Mouse (Mus musculus) megakaryocyte, embryonic 14.5 days (primary cell): ENCODE data around the gene Cemip. TPM values are rescaled to one million over a fixed set of nuclear protein-coding genes. Genes with fewer than 3 reads are reported as not detected.

ENCODE experiments used
- H3K27me3 ChIP-seq: replicated peaks from 2 replicates; pipeline ENCODE3; 2012; ENCODE audit warnings: inconsistent platforms
- H3K36me3 ChIP-seq: replicated peaks from 2 replicates; pipeline ENCODE3; 2012; ENCODE audit warnings: low read length, inconsistent platforms, mixed read lengths
- H3K4me1 ChIP-seq: 2 replicates; pipeline ENCODE4 v1.6.1; 2012; ENCODE audit warnings: inconsistent platforms
- H3K4me3 ChIP-seq: replicated peaks from 2 replicates; pipeline ENCODE3; 2012; ENCODE audit warnings: moderate library complexity, mild to moderate bottlenecking, inconsistent platforms
- H3K9me3 ChIP-seq: 2 replicates; pipeline ENCODE4 v1.6.1; 2012; ENCODE audit warnings: inconsistent platforms
- FLI1 ChIP-seq: IDR thresholded peaks from 2 replicates; pipeline ENCODE4 v1.6.1; 2012; ENCODE audit warnings: low read length, inconsistent platforms, mixed read lengths
- GATA1 ChIP-seq: IDR thresholded peaks from 3 replicates; pipeline ENCODE4 v1.6.1; 2012; ENCODE audit warnings: mixed read lengths, low read length, inconsistent platforms, borderline replicate concordance
- polyA plus RNA-seq: library from polyadenylated mRNA; stranded (reverse); fragments of >175 nt; gene quantifications from 2 replicates; pipeline ENCODE4 v1.2.3, GENCODE M21; 2012; ENCODE audit warnings: low replicate concordance; ENCODE audit not compliant: insufficient read depth

The Cemip gene
- polyA plus RNA-seq, 1 experiment = 1.2 TPM

- Histone ChIP-seq H3K4me3 (no peak overlapping the region), H3K4me1 (peaks cover 40% of the 10 kb centered on the region), H3K27me3 (peaks cover 6% of the 10 kb centered on the region), H3K36me3 (peaks cover 61% of the 10 kb centered on the region), H3K9me3 (peaks cover 16% of the 10 kb centered on the region)
- TF ChIP-seq FLI1 (no peak), GATA1 (no peak)
Observed at GRCm38 (mm10) chr7:83940136-83940535, 146.2 kb downstream of the Cemip start.

GRCm38 (mm10) chr7:83939017-83939721 lies 147.1 kb downstream of the Cemip start:
- peaks cover 43% of the 10 kb centered on the region for H3K4me1 ChIP-seq
- peaks cover 64% of the 10 kb centered on the region for H3K36me3 ChIP-seq
- TF ChIP-seq FLI1 (no peak), GATA1 (no peak)
- H3K27me3 ChIP-seq = peaks cover 12% of the 10 kb centered on the region
- H3K9me3 ChIP-seq = peaks cover 16% of the 10 kb centered on the region
- no peak overlapping the region for H3K4me3 ChIP-seq

- Histone ChIP-seq H3K36me3 (no peaks in the 10 kb centered on the region), H3K27me3 (peaks cover 17% of the 10 kb centered on the region), H3K4me1 (peaks cover 53% of the 10 kb centered on the region), H3K4me3 (no peak overlapping the region), H3K9me3 (no peaks in the 10 kb centered on the region)
- TF ChIP-seq GATA1 (no peak), FLI1 (no peak)
Observed at GRCm38 (mm10) chr7:83921637-83922036, 164.7 kb downstream of the Cemip start.

GRCm38 (mm10) chr7:83920241-83920640 lies 166.1 kb downstream of the Cemip start:
- TF ChIP-seq FLI1 (no peak), GATA1 (no peak)
- Histone ChIP-seq H3K9me3 (no peaks in the 10 kb centered on the region), H3K4me1 (peaks cover 53% of the 10 kb centered on the region), H3K4me3 (no peak overlapping the region), H3K27me3 (peaks cover 17% of the 10 kb centered on the region), H3K36me3 (no peaks in the 10 kb centered on the region)

GRCm38 (mm10) chr7:83914566-83914965 lies 171.7 kb downstream of the Cemip start:
- Histone ChIP-seq H3K9me3 (no peaks in the 10 kb centered on the region), H3K36me3 (no peaks in the 10 kb centered on the region), H3K4me1 (peaks cover 30% of the 10 kb centered on the region; the same call in 1 of the 2 replicates), H3K27me3 (no peaks in the 10 kb centered on the region), H3K4me3 (no peak overlapping the region)
- TF ChIP-seq GATA1 (no peak), FLI1 (no peak)

- no peaks in the 10 kb centered on the region for H3K27me3 ChIP-seq
- H3K9me3 ChIP-seq = no peaks in the 10 kb centered on the region
- no peak overlapping the region for H3K4me3 ChIP-seq
- TF ChIP-seq GATA1 = no peak
- no peak for TF ChIP-seq FLI1
- no peaks in the 10 kb centered on the region for H3K36me3 ChIP-seq
- peaks cover 25% of the 10 kb centered on the region; the same call in 1 of the 2 replicates for H3K4me1 ChIP-seq
Observed at GRCm38 (mm10) chr7:83913995-83914394, 172.3 kb downstream of the Cemip start.

GRCm38 (mm10) chr7:83913405-83913932 lies 172.8 kb downstream of the Cemip start:
- Histone ChIP-seq H3K4me3 (no peak overlapping the region), H3K9me3 (no peaks in the 10 kb centered on the region), H3K36me3 (no peaks in the 10 kb centered on the region), H3K27me3 (no peaks in the 10 kb centered on the region), H3K4me1 (peaks cover 22% of the 10 kb centered on the region; the same call in 1 of the 2 replicates)
- no peak for TF ChIP-seq GATA1
- no peak for TF ChIP-seq FLI1

- TF ChIP-seq FLI1 (no peak), GATA1 (no peak)
- Histone ChIP-seq H3K36me3 (no peaks in the 10 kb centered on the region), H3K4me3 (no peak overlapping the region), H3K27me3 (no peaks in the 10 kb centered on the region), H3K9me3 (no peaks in the 10 kb centered on the region), H3K4me1 (peaks cover 13% of the 10 kb centered on the region; the same call in 1 of the 2 replicates)
Observed at GRCm38 (mm10) chr7:83911909-83912308, 174.4 kb downstream of the Cemip start.

- Histone ChIP-seq H3K9me3 (0 out of 2 replicates have a peak, but pooled peaks cover 5% of the 10 kb centered on the region), H3K27me3 (no peaks in the 10 kb centered on the region), H3K4me3 (peak overlapping the region; percentile 17), H3K36me3 (peaks cover 27% of the 10 kb centered on the region), H3K4me1 (peaks cover 31% of the 10 kb centered on the region)
- TF ChIP-seq GATA1 = no peak
- TF ChIP-seq FLI1 = no peak
Observed at GRCm38 (mm10) chr7:83904831-83905230, 181.5 kb downstream of the Cemip start.
